Mouse (Mus musculus): ENCODE measurements around the gene Trpm3.

DNA sequence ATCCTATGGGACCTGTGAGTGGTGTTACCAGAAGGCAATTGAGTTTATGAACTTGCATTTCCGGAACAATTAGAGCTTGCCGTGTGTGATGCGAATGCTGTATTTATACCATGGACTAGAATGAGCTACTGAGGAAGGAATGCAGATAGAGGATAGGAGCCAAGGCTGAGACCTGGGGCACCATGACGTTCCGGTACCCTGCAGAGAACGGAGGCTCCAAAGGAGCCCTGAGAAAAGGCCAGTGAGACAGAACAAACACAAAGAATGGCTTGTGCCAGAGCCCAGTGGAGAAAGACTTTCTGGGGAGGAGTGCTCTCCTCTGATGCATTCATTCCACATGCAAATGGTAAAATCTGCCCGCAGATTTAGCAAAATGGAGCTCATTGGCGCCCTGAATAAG, 682.9 kb downstream of the Trpm3 start:
- TF ChIP-seq CTCF (IDR thresholded peaks at IDR 0.05; ENCODE audit: insufficient read depth, low read length) (no peak), POLR2A (IDR thresholded peaks at IDR 0.05; ENCODE audit: borderline replicate concordance, extremely low read depth, low read depth, low read length) (no peak)

Measured in lung, adult 2 months (tissue).